Mouse (Mus musculus) olfactory bulb, adult 2 months (tissue): ENCODE results near the gene Gm13119.

Experiments used
- CTCF ChIP-seq: fragments of 200-500 bp; IDR thresholded peaks from 2 replicates; pipeline ENCODE4 v1.5.1; 2012; ENCODE audit warnings: low read depth, mild to moderate bottlenecking, low read length, moderate library complexity; ENCODE audit not compliant: insufficient read depth
- POLR2A ChIP-seq: fragments of 200-500 bp; IDR thresholded peaks from 2 replicates; pipeline ENCODE4 v1.6.1; 2012; ENCODE audit warnings: mild to moderate bottlenecking, low read depth, low read length, moderate library complexity; ENCODE audit not compliant: insufficient read depth

- TF ChIP-seq CTCF: no peak
- TF ChIP-seq POLR2A: no peak
Measured at GRCm38 (mm10) chr4:144408290-144408689, 50.5 kb downstream of the Gm13119 start, which contains the start of gene Pramef12.
